Mouse (Mus musculus): Measurements from ENCODE around the gene 1810043G02Rik. TPM values are rescaled to one million over a fixed set of nuclear protein-coding genes. Genes with fewer than 3 reads are reported as not detected.
"Not testable (repeated sequence)": the region's sequence is repeated elsewhere in the genome, so short reads cannot be mapped to it uniquely, and the experiment has no call there.

The 1810043G02Rik gene
- polyA plus RNA-seq, 1 experiment = 14.6 TPM

DNA sequence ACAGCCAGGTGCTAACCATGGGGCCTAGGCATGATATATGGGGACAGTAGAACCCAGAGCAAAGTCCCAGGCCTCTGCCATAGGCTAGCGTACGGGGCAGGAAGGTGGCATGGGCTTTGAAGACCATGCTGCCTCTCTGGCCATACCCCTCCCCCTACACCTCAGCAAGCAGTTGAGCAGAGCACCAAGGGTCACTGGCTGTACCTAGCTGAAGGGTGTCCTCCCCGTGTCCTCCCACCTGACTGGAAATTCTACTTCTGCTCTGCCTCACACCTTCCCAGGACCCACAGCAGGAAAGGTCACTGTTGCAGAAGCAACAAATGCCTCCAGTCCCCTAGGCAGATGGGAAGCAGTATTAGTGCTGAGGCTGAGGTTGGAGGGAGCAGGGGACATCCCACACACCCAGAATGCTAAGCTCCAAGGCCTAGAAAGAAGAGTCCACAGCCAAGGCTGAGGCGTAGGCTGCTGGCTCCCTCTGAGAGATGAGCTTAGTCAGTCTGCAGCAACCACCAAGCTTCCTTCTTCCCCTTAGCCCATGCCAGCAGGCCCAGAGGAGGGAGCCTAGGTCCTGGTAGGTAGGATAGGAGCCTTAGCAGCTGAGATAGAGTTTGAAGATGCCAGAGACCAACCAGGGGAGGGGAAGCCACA, 27.6 kb downstream of the 1810043G02Rik start:
- Histone ChIP-seq H3K27me3 (ENCODE audit: control insufficient read depth, insufficient read depth, low read length) (no peaks in the 10 kb centered on the region), H3K4me1 (ENCODE audit: control insufficient read depth, insufficient read depth, insufficient read length, low read length) (peaks cover 20% of the 10 kb centered on the region), H3K4me3 (ENCODE audit: low read depth, low read length) (no peak overlapping the region), H3K36me3 (ENCODE audit: control insufficient read depth, insufficient read depth, low read length) (peaks cover 3% of the 10 kb centered on the region; the same call in 1 of the 2 replicates), H3K27ac (ENCODE audit: insufficient read depth, low read depth, low read length) (no peak overlapping the region)
- TF ChIP-seq CTCF (IDR thresholded peaks at IDR 0.05; ENCODE audit: extremely low read depth, insufficient read length, insufficient replicate concordance, low read depth, low read length) = no peak
- no peak for TF ChIP-seq POLR2A (IDR thresholded peaks at IDR 0.05; ENCODE audit: low read depth, low read length)
- WGBS = 78% methylated on average over 4 of the region's 4 CpGs

DNA sequence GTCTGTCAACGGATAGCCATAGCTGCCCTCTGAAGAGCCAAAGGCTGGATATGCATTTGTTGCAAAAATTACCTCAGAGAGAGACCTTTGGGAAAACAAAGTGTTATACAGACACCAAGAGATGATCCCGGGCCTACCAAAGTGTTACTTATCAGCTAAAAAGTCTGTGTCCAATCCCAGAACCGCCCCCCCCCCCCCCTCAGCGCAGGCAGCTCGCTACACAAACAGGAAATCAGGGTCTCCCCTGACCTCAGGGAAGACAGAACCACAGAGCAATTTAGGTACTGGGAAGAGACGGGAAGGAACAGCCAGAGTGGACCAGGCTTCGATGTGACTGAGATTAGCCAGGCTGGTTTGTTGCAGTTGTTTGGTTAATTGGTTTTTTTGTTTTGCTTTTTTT, 28.9 kb downstream of the 1810043G02Rik start:
- Histone ChIP-seq H3K27ac (ENCODE audit: insufficient read depth, low read depth, low read length) (no peak overlapping the region), H3K4me3 (ENCODE audit: low read depth, low read length) (no peak overlapping the region), H3K4me1 (ENCODE audit: control insufficient read depth, insufficient read depth, insufficient read length, low read length) (peaks cover 20% of the 10 kb centered on the region), H3K27me3 (ENCODE audit: control insufficient read depth, insufficient read depth, low read length) (no peaks in the 10 kb centered on the region), H3K36me3 (ENCODE audit: control insufficient read depth, insufficient read depth, low read length) (no peaks in the 10 kb centered on the region)
- WGBS = 44% methylated on average over 7 of the region's 7 CpGs
- TF ChIP-seq POLR2A (IDR thresholded peaks at IDR 0.05; ENCODE audit: low read depth, low read length) (no peak), CTCF (IDR thresholded peaks at IDR 0.05; ENCODE audit: extremely low read depth, insufficient read length, insufficient replicate concordance, low read depth, low read length) (no peak)

DNA sequence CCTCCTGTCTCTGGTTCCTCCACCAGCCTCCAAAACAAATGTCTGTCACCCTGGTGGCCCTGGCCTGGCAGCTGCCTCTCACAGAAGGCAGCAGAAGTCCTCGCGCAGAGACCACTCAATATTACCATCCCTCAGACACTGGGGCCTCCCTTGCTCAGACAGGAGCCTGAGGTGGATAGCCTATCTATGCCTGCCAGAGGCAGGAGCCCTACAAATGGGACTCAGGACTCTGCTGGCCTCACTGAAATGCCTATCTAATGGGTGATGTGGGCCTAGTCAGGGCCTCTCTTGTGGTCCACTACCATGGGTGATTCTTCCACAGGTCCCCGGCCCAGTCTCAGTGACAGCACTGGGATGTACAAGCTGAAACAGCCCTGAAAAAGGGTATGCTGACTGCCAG, 29.8 kb downstream of the 1810043G02Rik start:
- 83% methylated on average over 3 of the region's 3 CpGs for WGBS
- H3K4me3 ChIP-seq (ENCODE audit: low read depth, low read length) = no peak overlapping the region
- peaks cover 20% of the 10 kb centered on the region for H3K4me1 ChIP-seq (ENCODE audit: control insufficient read depth, insufficient read depth, insufficient read length, low read length)
- TF ChIP-seq CTCF (IDR thresholded peaks at IDR 0.05; ENCODE audit: extremely low read depth, insufficient read length, insufficient replicate concordance, low read depth, low read length) (no peak), POLR2A (IDR thresholded peaks at IDR 0.05; ENCODE audit: low read depth, low read length) (no peak)
- H3K27me3 ChIP-seq (ENCODE audit: control insufficient read depth, insufficient read depth, low read length) = no peaks in the 10 kb centered on the region
- H3K36me3 ChIP-seq (ENCODE audit: control insufficient read depth, insufficient read depth, low read length) = no peaks in the 10 kb centered on the region
- no peak overlapping the region for H3K27ac ChIP-seq (ENCODE audit: insufficient read depth, low read depth, low read length)

DNA sequence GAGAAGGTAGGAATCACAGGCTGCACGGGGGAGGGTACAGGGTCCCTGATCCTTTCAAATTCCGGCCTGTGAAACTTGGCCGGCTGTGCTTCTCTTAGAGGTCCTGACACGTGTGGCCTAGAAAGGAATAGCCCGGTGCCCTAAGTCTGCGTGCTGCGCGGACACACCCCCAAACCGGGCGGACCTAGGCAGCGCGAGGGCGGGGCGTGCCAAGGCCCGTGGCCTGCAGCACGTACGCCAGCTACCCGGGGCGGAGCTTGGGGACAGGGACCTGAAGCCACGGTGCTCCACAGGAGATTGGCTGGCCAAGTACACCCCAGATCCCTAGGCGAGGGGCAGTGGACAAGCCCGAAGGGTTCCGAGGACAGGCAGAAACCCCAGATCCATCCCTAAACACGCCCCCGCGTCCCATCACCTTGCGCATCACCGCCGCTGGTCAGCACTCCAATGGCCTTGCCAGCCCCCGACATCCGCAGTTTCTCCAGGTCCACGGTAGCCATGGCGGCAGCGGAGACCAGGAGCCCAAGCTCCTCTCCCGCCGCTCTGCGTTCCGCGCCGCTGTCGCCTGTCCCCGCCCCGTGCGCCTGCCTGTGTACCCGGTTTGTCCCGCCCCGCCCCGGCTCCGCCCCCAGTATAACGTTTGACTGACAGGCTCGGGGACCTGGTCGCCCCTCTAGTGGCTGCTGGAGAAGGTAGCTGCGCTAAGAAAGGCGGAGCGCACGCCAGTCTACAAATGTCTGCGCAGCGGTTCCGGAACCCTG, 31.0 kb downstream of the 1810043G02Rik start:
- no peaks in the 10 kb centered on the region for H3K36me3 ChIP-seq (ENCODE audit: control insufficient read depth, insufficient read depth, low read length)
- TF ChIP-seq POLR2A (IDR thresholded peaks at IDR 0.05; ENCODE audit: low read depth, low read length) (peak; percentile 63; the same call in 1 of the 2 replicates), CTCF (IDR thresholded peaks at IDR 0.05; ENCODE audit: extremely low read depth, insufficient read length, insufficient replicate concordance, low read depth, low read length) (peak; percentile 28; the same call in 1 of the 2 replicates)

DNA sequence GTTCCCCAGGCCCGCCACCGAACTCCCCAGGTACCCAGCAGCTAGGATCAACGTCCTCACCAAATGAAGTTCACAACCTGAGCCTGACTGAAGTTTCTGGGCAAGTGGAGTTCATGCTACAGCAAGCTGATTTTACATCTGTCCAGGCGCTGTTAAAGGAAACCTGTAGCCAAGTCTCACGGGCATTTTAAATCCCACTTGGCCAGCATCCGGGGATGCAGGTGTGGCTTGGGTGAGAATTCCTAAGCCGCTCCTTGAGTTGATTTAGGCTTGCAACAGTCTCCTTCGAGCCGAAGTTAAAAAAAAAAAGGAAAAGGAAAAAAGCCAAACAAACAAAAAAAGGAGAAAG, 31.6 kb downstream of the 1810043G02Rik start, which contains the start of gene Pfkl:
Gene Pfkl, minus strand, starts transcription at position 139 of the 349 bp plus-strand sequence.
- Histone ChIP-seq H3K4me3 (ENCODE audit: low read depth, low read length) (peak within 1 kb of the TSS; percentile 88), H3K36me3 (ENCODE audit: control insufficient read depth, insufficient read depth, low read length) (no peaks in the 10 kb centered on the region), H3K27me3 (ENCODE audit: control insufficient read depth, insufficient read depth, low read length) (no peaks in the 10 kb centered on the region), H3K4me1 (ENCODE audit: control insufficient read depth, insufficient read depth, insufficient read length, low read length) (peaks cover 14% of the 10 kb centered on the region), H3K27ac (ENCODE audit: insufficient read depth, low read depth, low read length) (peak within 1 kb of the TSS; percentile 99)
- WGBS = 0% methylated on average over 9 of the region's 9 CpGs
- TF ChIP-seq CTCF (IDR thresholded peaks at IDR 0.05; ENCODE audit: extremely low read depth, insufficient read length, insufficient replicate concordance, low read depth, low read length) (no peak), POLR2A (IDR thresholded peaks at IDR 0.05; ENCODE audit: low read depth, low read length) (no peak)

More for the DNA sequence above, 31.0 kb downstream of the 1810043G02Rik start:
- WGBS = under 1% methylated on average over 59 of the region's 59 CpGs
- Histone ChIP-seq H3K4me3 (ENCODE audit: low read depth, low read length) (peak overlapping the region; percentile 88), H3K27ac (ENCODE audit: insufficient read depth, low read depth, low read length) (peak overlapping the region; percentile 99), H3K4me1 (ENCODE audit: control insufficient read depth, insufficient read depth, insufficient read length, low read length) (peaks cover 18% of the 10 kb centered on the region), H3K27me3 (ENCODE audit: control insufficient read depth, insufficient read depth, low read length) (no peaks in the 10 kb centered on the region)

DNA sequence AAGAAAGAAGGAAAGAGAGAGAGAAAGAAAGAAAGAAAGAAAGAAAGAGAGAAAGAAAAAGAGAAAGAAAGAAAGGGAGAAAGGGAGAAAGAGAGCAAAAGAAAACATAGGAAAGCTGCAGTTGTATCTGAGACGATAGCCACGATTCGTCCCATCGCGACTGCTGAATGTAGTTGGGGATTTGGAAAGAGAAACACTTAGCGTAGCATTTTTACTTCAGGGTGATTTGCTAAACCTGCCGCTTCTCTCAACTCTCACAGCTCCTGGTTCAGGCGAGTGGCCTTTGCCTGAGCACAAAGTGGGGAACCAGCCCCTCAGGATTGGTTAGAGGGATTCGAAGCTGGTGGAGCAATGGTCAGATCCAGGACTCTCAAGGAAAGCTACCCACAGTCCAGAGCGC, 32.0 kb downstream of the 1810043G02Rik start:
- H3K27ac ChIP-seq (ENCODE audit: insufficient read depth, low read depth, low read length) = no peak overlapping the region
- H3K4me1 ChIP-seq (ENCODE audit: control insufficient read depth, insufficient read depth, insufficient read length, low read length) = peaks cover 11% of the 10 kb centered on the region
- H3K36me3 ChIP-seq (ENCODE audit: control insufficient read depth, insufficient read depth, low read length) = no peaks in the 10 kb centered on the region
- 7% methylated on average over 10 of the region's 10 CpGs for WGBS
- H3K4me3 ChIP-seq (ENCODE audit: low read depth, low read length) = peak overlapping the region; percentile 31
- no peaks in the 10 kb centered on the region for H3K27me3 ChIP-seq (ENCODE audit: control insufficient read depth, insufficient read depth, low read length)
- no peak for TF ChIP-seq CTCF (IDR thresholded peaks at IDR 0.05; ENCODE audit: extremely low read depth, insufficient read length, insufficient replicate concordance, low read depth, low read length)
- TF ChIP-seq POLR2A (IDR thresholded peaks at IDR 0.05; ENCODE audit: low read depth, low read length) = no peak

DNA sequence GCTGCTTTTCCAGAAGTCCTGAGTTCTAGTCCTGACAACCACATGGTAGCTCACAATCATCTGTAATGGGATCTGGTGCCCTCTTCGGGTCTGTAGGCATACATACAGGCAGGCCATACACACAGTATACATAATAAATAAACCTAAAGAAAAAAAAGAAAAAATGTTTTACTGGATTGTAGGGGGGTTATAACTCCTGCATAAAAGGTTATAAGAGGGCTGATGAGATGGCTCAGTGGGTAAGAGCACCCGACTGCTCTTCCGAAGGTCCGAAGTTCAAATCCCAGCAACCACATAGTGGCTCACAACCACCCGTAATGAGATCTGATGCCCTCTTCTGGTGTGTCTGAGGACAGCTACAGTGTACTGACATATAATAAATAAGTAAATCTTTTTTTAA, 32.8 kb downstream of the 1810043G02Rik start:
- not testable (repeated sequence) for H3K27me3 ChIP-seq (ENCODE audit: control insufficient read depth, insufficient read depth, low read length)
- 89% methylated on average over 5 of the region's 5 CpGs for WGBS

More for the DNA sequence above, 32.8 kb downstream of the 1810043G02Rik start:
- H3K4me1 ChIP-seq (ENCODE audit: control insufficient read depth, insufficient read depth, insufficient read length, low read length); H3K36me3 ChIP-seq (ENCODE audit: control insufficient read depth, insufficient read depth, low read length); H3K27ac ChIP-seq (ENCODE audit: insufficient read depth, low read depth, low read length); H3K4me3 ChIP-seq (ENCODE audit: low read depth, low read length): not testable (repeated sequence)

All from small intestine, adult 2 months (tissue).